Mouse (Mus musculus): Measurements from ENCODE around the gene Cmss1. TPM values are rescaled to one million over a fixed set of nuclear protein-coding genes. Genes with fewer than 3 reads are reported as not detected.

Gene Cmss1
- polyA plus RNA-seq, 2 experiments = 10.9 to 45.3 TPM

DNA sequence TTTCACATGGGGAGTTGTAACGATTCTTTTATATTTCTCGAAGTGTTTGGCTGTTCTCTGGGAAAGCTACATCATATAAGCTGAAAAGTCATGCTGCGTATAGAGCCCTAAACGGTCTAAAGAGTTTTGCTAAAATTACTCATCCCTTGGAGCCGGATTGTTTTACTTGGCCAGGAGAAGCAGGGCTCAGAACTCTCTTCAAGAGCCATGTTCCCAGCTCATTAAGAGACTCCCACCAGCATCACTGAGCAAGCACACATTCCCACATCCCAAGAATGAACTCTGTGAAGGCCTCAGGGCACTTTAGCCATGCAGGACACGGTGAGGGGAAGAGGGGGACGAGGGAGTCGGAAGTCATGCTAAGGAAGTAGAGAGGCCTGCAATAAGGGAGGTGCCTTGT is 277.6 kb downstream of the Cmss1 start:
- peak; percentile 64 for DNase-seq (ENCODE audit: low spot score)
- peak overlapping the region; percentile 21; the same call in 1 of the 2 replicates for H3K27ac ChIP-seq (replicated peaks; ENCODE audit: low read depth, low read length)
- no peak overlapping the region for H3K9ac ChIP-seq (ENCODE audit: low read depth, low read length, severe bottlenecking)
- 47% methylated on average over 8 of the region's 8 CpGs for WGBS
- H3K4me3 ChIP-seq (replicated peaks; ENCODE audit: low read length) = no peak overlapping the region
- no peaks in the 10 kb centered on the region for H3K27me3 ChIP-seq (ENCODE audit: control insufficient read depth, insufficient read depth, low read length)
- no peak overlapping the region for H3K4me2 ChIP-seq (replicated peaks; ENCODE audit: low read depth, low read length, severe bottlenecking)
- TF ChIP-seq POLR2A (IDR thresholded peaks at IDR 0.05; ENCODE audit: borderline replicate concordance, extremely low read depth, insufficient read depth, insufficient read length) = no peak
- peak; percentile 69 for ATAC-seq (ENCODE audit: low FRiP score, low read depth)
- no peaks in the 10 kb centered on the region for H3K36me3 ChIP-seq (ENCODE audit: control insufficient read depth, insufficient read depth, low read length)
- H3K9me3 ChIP-seq (ENCODE audit: control insufficient read depth, low read length) = no peaks in the 10 kb centered on the region
- H3K4me1 ChIP-seq (ENCODE audit: control insufficient read depth, insufficient read depth, low read length) = peaks cover 24% of the 10 kb centered on the region

GRCm38 (mm10) chr16:57326996-57327395 is 279.7 kb downstream of the Cmss1 start:
- DNase-seq (ENCODE audit: low spot score) (no peak), ATAC-seq (ENCODE audit: low FRiP score, low read depth) (peak; percentile 23; the same call in 1 of the 2 replicates)
- Histone ChIP-seq H3K27ac (replicated peaks; ENCODE audit: low read depth, low read length) (no peak overlapping the region), H3K4me2 (replicated peaks; ENCODE audit: low read depth, low read length, severe bottlenecking) (no peak overlapping the region), H3K27me3 (ENCODE audit: control insufficient read depth, insufficient read depth, low read length) (no peaks in the 10 kb centered on the region), H3K4me1 (ENCODE audit: control insufficient read depth, insufficient read depth, low read length) (peaks cover 23% of the 10 kb centered on the region), H3K9ac (ENCODE audit: low read depth, low read length, severe bottlenecking) (no peak overlapping the region), H3K4me3 (replicated peaks; ENCODE audit: low read length) (no peak overlapping the region), H3K9me3 (ENCODE audit: control insufficient read depth, low read length) (no peaks in the 10 kb centered on the region), H3K36me3 (ENCODE audit: control insufficient read depth, insufficient read depth, low read length) (no peaks in the 10 kb centered on the region)
- no peak for TF ChIP-seq POLR2A (IDR thresholded peaks at IDR 0.05; ENCODE audit: borderline replicate concordance, extremely low read depth, insufficient read depth, insufficient read length)
- 51% methylated on average over 7 of the region's 7 CpGs for WGBS

DNA sequence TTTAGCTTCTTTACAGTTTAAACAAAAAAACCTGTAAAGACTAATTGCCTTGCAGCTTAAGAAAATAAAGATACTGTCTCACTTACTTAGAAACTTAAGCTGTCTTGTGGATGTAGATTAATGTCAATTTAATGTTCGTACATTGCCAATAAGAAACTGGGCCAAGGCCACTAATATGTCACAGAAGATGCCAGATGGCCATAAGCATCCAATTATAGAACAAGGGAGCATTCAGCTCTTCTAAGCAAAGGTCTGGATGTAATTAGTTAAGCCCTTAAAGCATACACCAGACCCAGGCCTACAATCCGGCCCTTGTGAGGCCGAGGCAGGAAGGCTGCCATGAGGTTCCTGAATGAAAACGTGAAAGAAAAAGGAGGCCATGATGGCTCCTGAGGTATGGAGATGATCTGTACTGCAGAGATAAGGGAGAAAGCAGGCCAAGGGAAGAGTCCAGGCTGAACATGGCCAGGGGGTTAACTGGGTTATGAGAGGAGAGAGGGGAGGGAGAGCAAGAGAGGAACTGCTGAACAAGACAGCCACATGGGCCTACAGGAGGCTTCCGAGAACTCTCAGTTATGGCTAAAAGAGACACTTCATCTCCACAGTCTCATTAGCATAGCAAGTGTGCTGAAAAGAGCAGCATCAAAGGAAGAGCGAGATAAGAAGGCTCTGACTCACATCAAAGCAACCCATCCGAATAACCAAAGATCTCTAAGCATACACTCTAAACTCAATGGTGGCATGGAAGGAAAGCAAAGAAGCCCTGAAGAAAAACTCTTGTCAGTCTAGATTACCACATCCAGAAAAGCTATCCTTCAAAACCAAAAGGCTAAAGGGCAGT is 287.2 kb downstream of the Cmss1 start:
- WGBS = 57% methylated on average over 7 of the region's 7 CpGs
- ATAC-seq (ENCODE audit: low FRiP score, low read depth) (no peak), DNase-seq (ENCODE audit: low spot score) (no peak)
- TF ChIP-seq POLR2A (IDR thresholded peaks at IDR 0.05; ENCODE audit: borderline replicate concordance, extremely low read depth, insufficient read depth, insufficient read length) = no peak
- Histone ChIP-seq H3K9ac (ENCODE audit: low read depth, low read length, severe bottlenecking) (no peak overlapping the region), H3K4me1 (ENCODE audit: control insufficient read depth, insufficient read depth, low read length) (peaks cover 6% of the 10 kb centered on the region), H3K4me2 (replicated peaks; ENCODE audit: low read depth, low read length, severe bottlenecking) (no peak overlapping the region), H3K27ac (replicated peaks; ENCODE audit: low read depth, low read length) (no peak overlapping the region), H3K27me3 (ENCODE audit: control insufficient read depth, insufficient read depth, low read length) (no peaks in the 10 kb centered on the region), H3K9me3 (ENCODE audit: control insufficient read depth, low read length) (0 out of 2 replicates have a peak, but pooled peaks cover 4% of the 10 kb centered on the region), H3K36me3 (ENCODE audit: control insufficient read depth, insufficient read depth, low read length) (no peaks in the 10 kb centered on the region), H3K4me3 (replicated peaks; ENCODE audit: low read length) (no peak overlapping the region)

DNA sequence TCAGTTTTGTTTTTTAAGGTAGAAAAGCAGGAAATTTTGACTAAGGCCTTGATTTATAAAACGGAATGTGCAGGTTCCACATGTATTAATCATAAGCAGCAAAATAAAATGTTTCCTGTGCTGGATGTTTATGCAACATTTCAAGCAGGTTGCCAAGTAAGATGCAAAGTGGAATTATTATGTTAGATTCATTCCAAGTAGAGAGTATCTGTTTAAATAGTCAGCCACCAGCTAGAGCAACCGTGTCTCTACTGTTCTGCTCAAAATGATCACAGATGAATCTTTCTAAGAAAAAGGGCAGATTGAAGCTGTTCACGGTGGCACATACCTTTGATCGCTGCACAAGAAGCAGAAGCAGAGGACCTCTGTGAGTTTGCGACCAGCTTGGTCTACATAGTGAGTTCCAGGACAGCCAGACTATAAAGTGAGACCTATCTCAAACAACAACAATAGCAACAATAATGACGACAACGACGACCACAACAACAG is 288.0 kb downstream of the Cmss1 start:
- no peaks in the 10 kb centered on the region for H3K36me3 ChIP-seq (ENCODE audit: control insufficient read depth, insufficient read depth, low read length)
- no peak for ATAC-seq (ENCODE audit: low FRiP score, low read depth)
- H3K4me1 ChIP-seq (ENCODE audit: control insufficient read depth, insufficient read depth, low read length) = peaks cover 6% of the 10 kb centered on the region
- no peak overlapping the region for H3K9ac ChIP-seq (ENCODE audit: low read depth, low read length, severe bottlenecking)
- WGBS = 70% methylated on average over 8 of the region's 8 CpGs
- 0 out of 2 replicates have a peak, but pooled peaks cover 4% of the 10 kb centered on the region for H3K9me3 ChIP-seq (ENCODE audit: control insufficient read depth, low read length)
- TF ChIP-seq POLR2A (IDR thresholded peaks at IDR 0.05; ENCODE audit: borderline replicate concordance, extremely low read depth, insufficient read depth, insufficient read length) = no peak
- no peak for DNase-seq (ENCODE audit: low spot score)
- H3K27me3 ChIP-seq (ENCODE audit: control insufficient read depth, insufficient read depth, low read length) = no peaks in the 10 kb centered on the region
- no peak overlapping the region for H3K4me3 ChIP-seq (replicated peaks; ENCODE audit: low read length)
- no peak overlapping the region for H3K4me2 ChIP-seq (replicated peaks; ENCODE audit: low read depth, low read length, severe bottlenecking)
- no peak overlapping the region for H3K27ac ChIP-seq (replicated peaks; ENCODE audit: low read depth, low read length)

DNA sequence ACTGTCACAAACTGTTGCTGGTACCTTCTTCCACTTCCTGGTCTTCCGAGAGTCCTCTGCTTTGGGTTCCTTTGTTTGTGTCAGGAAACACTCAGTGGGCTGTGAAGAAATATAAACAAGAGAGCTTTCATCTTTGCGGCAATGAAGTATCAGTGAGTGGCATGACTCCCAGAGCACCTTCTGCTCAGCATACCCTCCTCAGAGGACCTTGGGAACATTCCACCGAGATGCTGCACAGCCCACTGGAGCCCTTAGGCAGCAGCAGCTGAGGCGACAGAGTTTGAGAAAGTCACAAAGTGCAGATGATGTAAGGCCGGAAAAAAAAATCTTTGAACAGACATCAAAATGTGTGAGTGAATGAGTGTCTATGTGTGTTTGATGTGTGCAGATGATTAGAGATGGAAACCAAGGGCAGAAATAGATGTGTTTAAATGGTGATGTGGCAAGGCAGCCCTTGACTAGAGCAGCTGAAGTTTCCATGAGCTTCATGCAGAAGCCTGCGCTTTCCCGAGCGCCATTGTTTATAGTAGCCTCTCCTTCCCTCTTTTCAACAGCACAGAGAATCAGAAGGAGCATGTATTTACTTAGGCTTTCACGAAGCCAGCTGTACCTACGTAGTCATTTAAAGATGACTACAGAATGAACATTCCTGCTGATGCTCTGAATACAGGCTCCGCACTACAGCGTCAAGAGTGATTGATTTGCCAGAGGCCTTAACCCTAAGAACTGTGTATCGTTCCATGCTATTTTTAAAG is 288.6 kb downstream of the Cmss1 start:
- DNase-seq (ENCODE audit: low spot score) (no peak), ATAC-seq (ENCODE audit: low FRiP score, low read depth) (no peak)
- Histone ChIP-seq H3K36me3 (ENCODE audit: control insufficient read depth, insufficient read depth, low read length) (no peaks in the 10 kb centered on the region), H3K4me2 (replicated peaks; ENCODE audit: low read depth, low read length, severe bottlenecking) (no peak overlapping the region), H3K9ac (ENCODE audit: low read depth, low read length, severe bottlenecking) (no peak overlapping the region), H3K4me3 (replicated peaks; ENCODE audit: low read length) (no peak overlapping the region), H3K9me3 (ENCODE audit: control insufficient read depth, low read length) (0 out of 2 replicates have a peak, but pooled peaks cover 4% of the 10 kb centered on the region), H3K27me3 (ENCODE audit: control insufficient read depth, insufficient read depth, low read length) (no peaks in the 10 kb centered on the region), H3K27ac (replicated peaks; ENCODE audit: low read depth, low read length) (no peak overlapping the region), H3K4me1 (ENCODE audit: control insufficient read depth, insufficient read depth, low read length) (peaks cover 6% of the 10 kb centered on the region)
- TF ChIP-seq POLR2A (IDR thresholded peaks at IDR 0.05; ENCODE audit: borderline replicate concordance, extremely low read depth, insufficient read depth, insufficient read length) = no peak
- 53% methylated on average over 13 of the region's 13 CpGs for WGBS

All from limb, embryonic 14.5 days (tissue).